Mouse (Mus musculus): Measurements from ENCODE around the gene Thsd7a. TPM values are rescaled to one million over a fixed set of nuclear protein-coding genes. Genes with fewer than 3 reads are reported as not detected.

Thsd7a gene
- 0.05 and 0.08 TPM in 2 replicates for polyA plus RNA-seq (2012; rRNA removed)
- polyA plus RNA-seq (2014; fragmentation: Nextera tagmentation; extraction: Ambion mirVana), result 0.21 and 0.41 TPM in 2 replicates

DNA sequence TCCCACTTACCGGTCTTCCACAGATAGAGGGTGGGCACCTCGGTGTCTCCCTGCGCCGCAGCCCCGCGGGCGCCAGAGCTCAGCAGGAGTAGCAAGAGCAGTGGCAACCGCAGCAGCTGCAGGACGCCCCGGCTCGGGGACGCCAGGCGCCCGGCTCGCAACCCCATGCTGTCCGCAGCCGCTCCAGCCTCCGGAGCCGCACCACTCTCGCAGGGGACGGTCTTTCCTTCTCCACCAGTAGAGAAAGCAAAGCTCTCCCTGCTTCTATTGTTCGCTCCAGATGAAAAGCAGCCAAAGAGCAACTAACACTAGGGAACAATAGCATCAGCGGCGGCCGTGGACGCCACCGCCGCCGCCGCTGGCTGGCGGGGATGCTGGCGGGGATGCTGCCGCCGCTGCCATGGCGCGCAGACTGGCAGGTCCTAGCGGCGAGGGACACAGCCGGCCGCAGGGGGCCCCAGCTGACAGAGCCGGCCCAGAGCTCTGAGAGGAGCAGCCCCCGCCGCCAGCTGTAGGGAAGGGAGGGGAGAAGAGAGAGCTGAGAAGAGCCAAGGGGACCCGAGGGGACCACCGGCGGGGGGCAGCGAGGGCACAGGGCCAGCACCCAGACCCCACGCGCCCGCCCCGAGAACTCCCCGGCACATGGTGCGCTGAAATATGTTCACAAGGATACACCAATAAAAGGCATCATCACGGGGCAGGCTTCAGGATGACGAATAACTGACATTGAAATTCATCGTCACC, at the start of gene Thsd7a:
Gene Thsd7a, minus strand, starts transcription at position 624 of the 744 bp plus-strand sequence.
- TF ChIP-seq EP300 (IDR thresholded peaks at IDR 0.05; ENCODE audit: low read depth) (no peak), CTCF (IDR thresholded peaks at IDR 0.05; ENCODE audit: low read depth) (no peak)
- DNase-seq (ENCODE audit: low read depth in 3 of 3, low spot score in 3 of 3), result no peak
- 0 out of 2 replicates have a peak, but pooled peaks have one; percentile 35 for ATAC-seq (ENCODE audit: insufficient read depth)
- no peak within 1 kb of the TSS for H3K27ac ChIP-seq
- under 1% methylated on average over 56 of the region's 56 CpGs for WGBS (ENCODE audit: insufficient replicate concordance)
- peak within 1 kb of the TSS; percentile 46 to 47 for H3K4me3 ChIP-seq (ENCODE audit: insufficient read depth in 1 of 2, low read depth in 2 of 2, low read length in 2 of 2)
- no peaks in the 10 kb centered on the region for H3K9me3 ChIP-seq (ENCODE audit: control insufficient read depth, low read length)
- peak within 1 kb of the TSS; percentile 60 for H3K4me2 ChIP-seq (ENCODE audit: low read depth)
- no peaks in the 10 kb centered on the region for H3K36me3 ChIP-seq (replicated peaks; ENCODE audit: control insufficient read depth, insufficient read depth, low read depth)
- H3K9ac ChIP-seq (replicated peaks), result no peak within 1 kb of the TSS
- peaks cover 17% of the 10 kb centered on the region for H3K27me3 ChIP-seq (ENCODE audit: control insufficient read depth, insufficient read depth, low read length)
- no peaks in the 10 kb centered on the region for H3K4me1 ChIP-seq (replicated peaks; ENCODE audit: control insufficient read depth in 2 of 2, insufficient read depth in 2 of 2, low read length in 1 of 2)

GRCm38 (mm10) chr6:12787129-12787528, 37.9 kb upstream of the Thsd7a start:
- no peak for ATAC-seq (ENCODE audit: insufficient read depth)

GRCm38 (mm10) chr6:12786378-12786982, 37.3 kb upstream of the Thsd7a start:
- ATAC-seq (ENCODE audit: insufficient read depth) (no peak), DNase-seq (ENCODE audit: low read depth in 3 of 3, low spot score in 3 of 3) (no peak)
- Histone ChIP-seq H3K9ac (replicated peaks) (no peak overlapping the region), H3K4me3 (ENCODE audit: insufficient read depth in 1 of 2, low read depth in 2 of 2, low read length in 2 of 2) (no peak overlapping the region), H3K9me3 (ENCODE audit: control insufficient read depth, low read length) (no peaks in the 10 kb centered on the region), H3K4me2 (ENCODE audit: low read depth) (no peak overlapping the region), H3K27ac (no peak overlapping the region), H3K36me3 (replicated peaks; ENCODE audit: control insufficient read depth, insufficient read depth, low read depth) (no peaks in the 10 kb centered on the region), H3K4me1 (replicated peaks; ENCODE audit: control insufficient read depth in 2 of 2, insufficient read depth in 2 of 2, low read length in 1 of 2) (no peaks in the 10 kb centered on the region), H3K27me3 (ENCODE audit: control insufficient read depth, insufficient read depth, low read length) (no peaks in the 10 kb centered on the region)
- 66% methylated on average over 2 of the region's 2 CpGs for WGBS (ENCODE audit: insufficient replicate concordance)
- TF ChIP-seq CTCF (IDR thresholded peaks at IDR 0.05; ENCODE audit: low read depth) (no peak), EP300 (IDR thresholded peaks at IDR 0.05; ENCODE audit: low read depth) (no peak)

More at GRCm38 (mm10) chr6:12787129-12787528, 37.9 kb upstream of the Thsd7a start:
- Histone ChIP-seq H3K9ac (replicated peaks) (no peak overlapping the region), H3K36me3 (replicated peaks; ENCODE audit: control insufficient read depth, insufficient read depth, low read depth) (no peaks in the 10 kb centered on the region), H3K27ac (no peak overlapping the region), H3K4me3 (ENCODE audit: insufficient read depth in 1 of 2, low read depth in 2 of 2, low read length in 2 of 2) (no peak overlapping the region), H3K4me1 (replicated peaks; ENCODE audit: control insufficient read depth in 2 of 2, insufficient read depth in 2 of 2, low read length in 1 of 2) (no peaks in the 10 kb centered on the region), H3K27me3 (ENCODE audit: control insufficient read depth, insufficient read depth, low read length) (no peaks in the 10 kb centered on the region), H3K4me2 (ENCODE audit: low read depth) (no peak overlapping the region), H3K9me3 (ENCODE audit: control insufficient read depth, low read length) (no peaks in the 10 kb centered on the region)
- no peak for DNase-seq (ENCODE audit: low read depth in 3 of 3, low spot score in 3 of 3)
- 56% methylated on average over 2 of the region's 2 CpGs for WGBS (ENCODE audit: insufficient replicate concordance)
- TF ChIP-seq CTCF (IDR thresholded peaks at IDR 0.05; ENCODE audit: low read depth) (no peak), EP300 (IDR thresholded peaks at IDR 0.05; ENCODE audit: low read depth) (no peak)

DNA sequence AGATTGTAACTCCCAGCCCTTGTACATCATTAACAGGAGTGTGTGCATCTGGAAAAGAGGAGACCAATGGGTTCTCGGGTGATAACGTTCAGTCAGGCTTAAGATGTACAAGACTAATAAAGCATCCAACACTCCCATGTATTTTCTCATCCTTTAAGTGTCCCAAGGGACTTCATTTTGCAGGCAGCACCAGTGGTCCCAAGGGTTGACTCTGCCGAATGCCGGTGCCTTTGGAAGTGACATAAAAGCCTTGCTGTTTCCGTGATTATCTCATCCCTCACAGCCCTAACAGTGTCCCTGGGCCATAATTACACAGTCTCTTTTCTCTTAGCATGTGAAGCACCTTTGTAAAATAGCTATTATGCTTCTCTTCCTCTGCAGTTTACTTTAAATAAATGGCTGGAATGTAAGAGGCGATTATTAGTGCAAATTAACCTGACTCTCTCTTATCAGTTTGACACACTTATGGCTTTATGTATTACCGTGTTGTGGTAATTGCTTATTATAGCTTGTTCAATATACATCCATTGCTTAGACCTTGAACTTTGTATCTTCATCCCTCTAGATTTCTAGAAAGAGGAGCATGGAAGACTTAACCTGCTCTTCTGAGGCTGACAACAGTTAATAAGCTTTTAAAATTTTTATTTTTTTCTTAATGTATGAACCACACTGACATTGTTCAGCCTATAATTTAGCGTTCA, 35.9 kb upstream of the Thsd7a start:
- Histone ChIP-seq H3K4me1 (replicated peaks; ENCODE audit: control insufficient read depth in 2 of 2, insufficient read depth in 2 of 2, low read length in 1 of 2) (no peaks in the 10 kb centered on the region), H3K36me3 (replicated peaks; ENCODE audit: control insufficient read depth, insufficient read depth, low read depth) (no peaks in the 10 kb centered on the region), H3K27me3 (ENCODE audit: control insufficient read depth, insufficient read depth, low read length) (no peaks in the 10 kb centered on the region), H3K4me3 (ENCODE audit: insufficient read depth in 1 of 2, low read depth in 2 of 2, low read length in 2 of 2) (no peak overlapping the region), H3K27ac (no peak overlapping the region), H3K4me2 (ENCODE audit: low read depth) (no peak overlapping the region), H3K9ac (replicated peaks) (no peak overlapping the region), H3K9me3 (ENCODE audit: control insufficient read depth, low read length) (no peaks in the 10 kb centered on the region)
- TF ChIP-seq CTCF (IDR thresholded peaks at IDR 0.05; ENCODE audit: low read depth), result no peak
- no peak for TF ChIP-seq EP300 (IDR thresholded peaks at IDR 0.05; ENCODE audit: low read depth)
- ATAC-seq (ENCODE audit: insufficient read depth) (no peak), DNase-seq (ENCODE audit: low read depth in 3 of 3, low spot score in 3 of 3) (no peak)
- WGBS (ENCODE audit: insufficient replicate concordance), result 72% methylated on average over 8 of the region's 8 CpGs

GRCm38 (mm10) chr6:12772799-12773198, 23.6 kb upstream of the Thsd7a start:
- DNase-seq (ENCODE audit: low read depth in 3 of 3, low spot score in 3 of 3) (no peak), ATAC-seq (ENCODE audit: insufficient read depth) (no peak)
- Histone ChIP-seq H3K9me3 (ENCODE audit: control insufficient read depth, low read length) (no peaks in the 10 kb centered on the region), H3K27me3 (ENCODE audit: control insufficient read depth, insufficient read depth, low read length) (no peaks in the 10 kb centered on the region), H3K4me1 (replicated peaks; ENCODE audit: control insufficient read depth in 2 of 2, insufficient read depth in 2 of 2, low read length in 1 of 2) (no peaks in the 10 kb centered on the region), H3K27ac (no peak overlapping the region), H3K4me3 (ENCODE audit: insufficient read depth in 1 of 2, low read depth in 2 of 2, low read length in 2 of 2) (no peak overlapping the region), H3K4me2 (ENCODE audit: low read depth) (no peak overlapping the region), H3K9ac (replicated peaks) (no peak overlapping the region), H3K36me3 (replicated peaks; ENCODE audit: control insufficient read depth, insufficient read depth, low read depth) (no peaks in the 10 kb centered on the region)
- TF ChIP-seq EP300 (IDR thresholded peaks at IDR 0.05; ENCODE audit: low read depth) (no peak), CTCF (IDR thresholded peaks at IDR 0.05; ENCODE audit: low read depth) (no peak)
- WGBS (ENCODE audit: insufficient replicate concordance), result 41% methylated on average over 2 of the region's 2 CpGs
